Mouse (Mus musculus): ENCODE results near the gene Wnt5b. TPM values are rescaled to one million over a fixed set of nuclear protein-coding genes. Genes with fewer than 3 reads are reported as not detected.

The Wnt5b gene
- polyA plus RNA-seq, 1 experiment from 2014 or later, result 10.9 TPM

GRCm38 (mm10) chr6:119404854-119405253 is 139.3 kb downstream of the Wnt5b start:
- H3K27ac ChIP-seq, result no peak overlapping the region
- no peaks in the 10 kb centered on the region for H3K27me3 ChIP-seq
- no peaks in the 10 kb centered on the region for H3K36me3 ChIP-seq (replicated peaks)
- H3K9ac ChIP-seq, result no peak overlapping the region
- no peak for ATAC-seq (ENCODE audit: low FRiP score)
- no peak overlapping the region for H3K4me3 ChIP-seq (replicated peaks)
- WGBS, result 92% methylated on average over 4 of the region's 4 CpGs
- no peak overlapping the region for H3K4me2 ChIP-seq
- no peaks in the 10 kb centered on the region for H3K9me3 ChIP-seq
- H3K4me1 ChIP-seq, result no peaks in the 10 kb centered on the region; the same call in 1 of the 2 replicates

GRCm38 (mm10) chr6:119402976-119403375 is 141.2 kb downstream of the Wnt5b start:
- 92% methylated on average over 3 of the region's 3 CpGs for WGBS
- ATAC-seq (ENCODE audit: low FRiP score), result no peak
- no peaks in the 10 kb centered on the region for H3K27me3 ChIP-seq
- H3K9ac ChIP-seq, result no peak overlapping the region
- no peak overlapping the region for H3K4me3 ChIP-seq (replicated peaks)
- no peaks in the 10 kb centered on the region for H3K4me1 ChIP-seq
- no peaks in the 10 kb centered on the region for H3K9me3 ChIP-seq
- no peaks in the 10 kb centered on the region for H3K36me3 ChIP-seq (replicated peaks)
- H3K27ac ChIP-seq, result no peak overlapping the region
- H3K4me2 ChIP-seq, result no peak overlapping the region

GRCm38 (mm10) chr6:119401545-119402304 is 142.4 kb downstream of the Wnt5b start:
- no peak overlapping the region for H3K4me2 ChIP-seq
- H3K27me3 ChIP-seq, result no peaks in the 10 kb centered on the region

GRCm38 (mm10) chr6:119400649-119401048 is 143.5 kb downstream of the Wnt5b start:
- H3K4me1 ChIP-seq, result no peaks in the 10 kb centered on the region
- H3K9ac ChIP-seq, result no peak overlapping the region
- H3K36me3 ChIP-seq (replicated peaks), result no peaks in the 10 kb centered on the region
- no peak overlapping the region for H3K27ac ChIP-seq
- 93% methylated on average over 3 of the region's 3 CpGs for WGBS
- H3K4me3 ChIP-seq (replicated peaks), result no peak overlapping the region
- ATAC-seq (ENCODE audit: low FRiP score), result no peak
- H3K4me2 ChIP-seq, result no peak overlapping the region
- no peaks in the 10 kb centered on the region for H3K9me3 ChIP-seq
- H3K27me3 ChIP-seq, result no peaks in the 10 kb centered on the region

More at GRCm38 (mm10) chr6:119401545-119402304, 142.4 kb downstream of the Wnt5b start:
- H3K27ac ChIP-seq, result no peak overlapping the region
- H3K9me3 ChIP-seq, result no peaks in the 10 kb centered on the region
- no peak for ATAC-seq (ENCODE audit: low FRiP score)
- no peaks in the 10 kb centered on the region for H3K4me1 ChIP-seq
- no peaks in the 10 kb centered on the region for H3K36me3 ChIP-seq (replicated peaks)
- 88% methylated on average over 8 of the region's 8 CpGs for WGBS
- H3K4me3 ChIP-seq (replicated peaks), result no peak overlapping the region
- H3K9ac ChIP-seq, result no peak overlapping the region

- H3K9ac ChIP-seq, result no peak overlapping the region
- no peak overlapping the region for H3K4me3 ChIP-seq (replicated peaks)
- WGBS, result 97% methylated on average over 3 of the region's 3 CpGs
- no peak overlapping the region for H3K27ac ChIP-seq
- H3K27me3 ChIP-seq, result no peaks in the 10 kb centered on the region
- H3K9me3 ChIP-seq, result no peaks in the 10 kb centered on the region
- H3K4me2 ChIP-seq, result no peak overlapping the region
- H3K36me3 ChIP-seq (replicated peaks), result no peaks in the 10 kb centered on the region
- no peaks in the 10 kb centered on the region for H3K4me1 ChIP-seq
- ATAC-seq (ENCODE audit: low FRiP score), result no peak
These were observed 144.8 kb downstream of the Wnt5b start for GRCm38 (mm10) chr6:119399371-119399770.

GRCm38 (mm10) chr6:119396309-119396634 is 147.9 kb downstream of the Wnt5b start:
- no peaks in the 10 kb centered on the region for H3K27me3 ChIP-seq
- no peaks in the 10 kb centered on the region for H3K36me3 ChIP-seq (replicated peaks)
- ATAC-seq (ENCODE audit: low FRiP score), result no peak
- H3K9ac ChIP-seq, result no peak overlapping the region
- no peak overlapping the region for H3K27ac ChIP-seq
- no peaks in the 10 kb centered on the region for H3K9me3 ChIP-seq
- H3K4me1 ChIP-seq, result no peaks in the 10 kb centered on the region
- 76% methylated on average over 5 of the region's 5 CpGs for WGBS
- H3K4me3 ChIP-seq (replicated peaks), result no peak overlapping the region
- H3K4me2 ChIP-seq, result no peak overlapping the region

GRCm38 (mm10) chr6:119395421-119396308 is 148.5 kb downstream of the Wnt5b start:
- Histone ChIP-seq H3K4me3 (replicated peaks) (no peak overlapping the region), H3K27ac (no peak overlapping the region), H3K36me3 (replicated peaks) (no peaks in the 10 kb centered on the region), H3K9me3 (no peaks in the 10 kb centered on the region), H3K9ac (no peak overlapping the region), H3K27me3 (no peaks in the 10 kb centered on the region), H3K4me2 (no peak overlapping the region), H3K4me1 (no peaks in the 10 kb centered on the region)
- ATAC-seq (ENCODE audit: low FRiP score), result no peak
- 87% methylated on average over 14 of the region's 14 CpGs for WGBS

GRCm38 (mm10) chr6:119392836-119393235 is 151.3 kb downstream of the Wnt5b start:
- Histone ChIP-seq H3K9ac (no peak overlapping the region), H3K27ac (no peak overlapping the region), H3K9me3 (no peaks in the 10 kb centered on the region), H3K27me3 (no peaks in the 10 kb centered on the region), H3K36me3 (replicated peaks) (no peaks in the 10 kb centered on the region), H3K4me2 (no peak overlapping the region), H3K4me1 (peaks cover 10% of the 10 kb centered on the region), H3K4me3 (replicated peaks) (no peak overlapping the region)
- ATAC-seq (ENCODE audit: low FRiP score), result no peak
- WGBS, result 86% methylated on average over 9 of the region's 9 CpGs

GRCm38 (mm10) chr6:119390728-119391127 is 153.4 kb downstream of the Wnt5b start:
- H3K9ac ChIP-seq, result no peak overlapping the region
- H3K4me1 ChIP-seq, result peaks cover 26% of the 10 kb centered on the region
- no peaks in the 10 kb centered on the region for H3K9me3 ChIP-seq
- ATAC-seq (ENCODE audit: low FRiP score), result no peak
- H3K27me3 ChIP-seq, result no peaks in the 10 kb centered on the region
- 91% methylated on average over 4 of the region's 4 CpGs for WGBS
- no peak overlapping the region for H3K4me3 ChIP-seq (replicated peaks)
- no peak overlapping the region for H3K27ac ChIP-seq
- H3K36me3 ChIP-seq (replicated peaks), result no peaks in the 10 kb centered on the region
- no peak overlapping the region for H3K4me2 ChIP-seq

- Histone ChIP-seq H3K4me3 (replicated peaks) (peak overlapping the region; percentile 87), H3K9me3 (no peaks in the 10 kb centered on the region), H3K27me3 (no peaks in the 10 kb centered on the region), H3K4me1 (peaks cover 26% of the 10 kb centered on the region), H3K9ac (peak overlapping the region; percentile 56), H3K4me2 (peak overlapping the region; percentile 54), H3K36me3 (replicated peaks) (peaks cover 1% of the 10 kb centered on the region; the same call in 1 of the 2 replicates), H3K27ac (peak overlapping the region; percentile 77)
- ATAC-seq (ENCODE audit: low FRiP score), result 0 out of 2 replicates have a peak, but pooled peaks have one; percentile 3
- WGBS, result 28% methylated on average over 10 of the region's 10 CpGs
These were observed 155.1 kb downstream of the Wnt5b start for GRCm38 (mm10) chr6:119389089-119389488.

- Histone ChIP-seq H3K27me3 (no peaks in the 10 kb centered on the region), H3K9me3 (no peaks in the 10 kb centered on the region), H3K27ac (peak overlapping the region; percentile 91), H3K4me1 (peaks cover 26% of the 10 kb centered on the region), H3K4me2 (peak overlapping the region; percentile 85), H3K36me3 (replicated peaks) (peaks cover 3% of the 10 kb centered on the region; the same call in 1 of the 2 replicates), H3K9ac (peak overlapping the region; percentile 92), H3K4me3 (replicated peaks) (peak overlapping the region; percentile 87)
- 0% methylated on average over 36 of the region's 53 CpGs for WGBS
- ATAC-seq (ENCODE audit: low FRiP score), result peak; percentile 99
These were observed 155.5 kb downstream of the Wnt5b start for GRCm38 (mm10) chr6:119388650-119389012.

GRCm38 (mm10) chr6:119387801-119388649 is 156.1 kb downstream of the Wnt5b start:
- Histone ChIP-seq H3K9ac (peak overlapping the region; percentile 92), H3K4me1 (peaks cover 26% of the 10 kb centered on the region), H3K4me2 (peak overlapping the region; percentile 85), H3K4me3 (replicated peaks) (peak overlapping the region; percentile 87), H3K27me3 (no peaks in the 10 kb centered on the region), H3K36me3 (replicated peaks) (peaks cover 3% of the 10 kb centered on the region; the same call in 1 of the 2 replicates), H3K9me3 (no peaks in the 10 kb centered on the region), H3K27ac (peak overlapping the region; percentile 91)
- WGBS, result 2% methylated on average over 27 of the region's 76 CpGs
- ATAC-seq (ENCODE audit: low FRiP score), result peak; percentile 87

All from forebrain, embryonic 12.5 days (tissue).